Mouse (Mus musculus) testis, adult 2 months (tissue): ENCODE measurements around the gene Neurl1a.

Experiments
- CTCF ChIP-seq: fragments of 200-500 bp; IDR thresholded peaks from 2 replicates; pipeline ENCODE4 v1.5.1; 2012; ENCODE audit warnings: low read depth, mild to moderate bottlenecking, inconsistent platforms, low read length, moderate library complexity; ENCODE audit not compliant: control insufficient read depth, insufficient read depth, insufficient replicate concordance
- POLR2A ChIP-seq: fragments of 200-500 bp; IDR thresholded peaks from 2 replicates; pipeline ENCODE4 v1.6.1; 2012; ENCODE audit warnings: low read depth, mild to moderate bottlenecking, inconsistent platforms, low read length, moderate library complexity; ENCODE audit not compliant: control insufficient read depth

GRCm38 (mm10) chr19:47163176-47163744 is 15.4 kb upstream of the Neurl1a start:
- TF ChIP-seq CTCF (no peak), POLR2A (no peak)
